Mouse (Mus musculus): ENCODE results near the gene Cdkl1. TPM values are rescaled to one million over a fixed set of nuclear protein-coding genes. Genes with fewer than 3 reads are reported as not detected.

Cdkl1 gene
- polyA plus RNA-seq, 1 experiment = 99.0 TPM

- DNase-seq = no peak
- 54% methylated on average over 11 of the region's 11 CpGs for WGBS
Observed at GRCm38 (mm10) chr12:69704799-69705458, 86.1 kb downstream of the Cdkl1 start.

GRCm38 (mm10) chr12:69698352-69698751 is 92.7 kb downstream of the Cdkl1 start:
- Histone ChIP-seq H3K4me3 (ENCODE audit: insufficient read depth, low read depth, low read length) (no peak overlapping the region), H3K4me1 (ENCODE audit: control insufficient read depth, insufficient read depth, low read length) (no peaks in the 10 kb centered on the region), H3K27ac (ENCODE audit: insufficient read depth, low read depth, low read length) (no peak overlapping the region), H3K27me3 (replicated peaks; ENCODE audit: control insufficient read depth, insufficient read depth, low read length) (no peaks in the 10 kb centered on the region), H3K36me3 (ENCODE audit: control insufficient read depth, insufficient read depth, low read length) (no peaks in the 10 kb centered on the region; the same call in 1 of the 2 replicates)
- DNase-seq = no peak
- TF ChIP-seq CTCF (conservative IDR thresholded peaks at IDR 0.05; ENCODE audit: insufficient read depth, insufficient read length, low read depth, low read length) (no peak), POLR2A (IDR thresholded peaks at IDR 0.05; ENCODE audit: low read depth, low read length) (no peak)
- WGBS = 88% methylated on average over 6 of the region's 6 CpGs

More at GRCm38 (mm10) chr12:69704799-69705458, 86.1 kb downstream of the Cdkl1 start:
- no peaks in the 10 kb centered on the region for H3K27me3 ChIP-seq (replicated peaks; ENCODE audit: control insufficient read depth, insufficient read depth, low read length)
- H3K4me1 ChIP-seq (ENCODE audit: control insufficient read depth, insufficient read depth, low read length) = no peaks in the 10 kb centered on the region
- H3K27ac ChIP-seq (ENCODE audit: insufficient read depth, low read depth, low read length) = no peak overlapping the region
- TF ChIP-seq POLR2A (IDR thresholded peaks at IDR 0.05; ENCODE audit: low read depth, low read length) = no peak
- no peak for TF ChIP-seq CTCF (conservative IDR thresholded peaks at IDR 0.05; ENCODE audit: insufficient read depth, insufficient read length, low read depth, low read length)
- no peaks in the 10 kb centered on the region; the same call in 1 of the 2 replicates for H3K36me3 ChIP-seq (ENCODE audit: control insufficient read depth, insufficient read depth, low read length)
- H3K4me3 ChIP-seq (ENCODE audit: insufficient read depth, low read depth, low read length) = no peak overlapping the region

Other genes starting within 250 kb of the Cdkl1 start
- 5.8 and 7.1 TPM in 2 replicates for gene Vcpkmt, start 208.2 kb downstream of the Cdkl1 start, polyA plus RNA-seq (2012; rRNA removed)
- 28.5 and 28.8 TPM in 2 replicates for gene Sos2, start 109.4 kb downstream of the Cdkl1 start, polyA plus RNA-seq (2012; rRNA removed)
- gene L2hgdh, start 66.4 kb downstream of the Cdkl1 start, polyA plus RNA-seq (2012; rRNA removed) = 27.2 and 35.5 TPM in 2 replicates
- gene Atp5s, start 66.3 kb downstream of the Cdkl1 start, polyA plus RNA-seq (2012; rRNA removed) = 18.6 and 20.2 TPM in 2 replicates
- gene Atl1, start 101.3 kb upstream of the Cdkl1 start, polyA plus RNA-seq (2012; rRNA removed) = 0.95 and 2.1 TPM in 2 replicates
- gene Map4k5, start 101.9 kb upstream of the Cdkl1 start, polyA plus RNA-seq (2012; rRNA removed) = 6.3 and 6.5 TPM in 2 replicates
- gene Sav1, start 195.7 kb upstream of the Cdkl1 start, polyA plus RNA-seq (2012; rRNA removed) = 18.8 and 22.6 TPM in 2 replicates